Mouse (Mus musculus): ENCODE results near the gene Filip1l. TPM values are rescaled to one million over a fixed set of nuclear protein-coding genes. Genes with fewer than 3 reads are reported as not detected.

Gene Filip1l
- polyA plus RNA-seq, 2 experiments from 2014 or later: 14.0 to 14.3 TPM

DNA sequence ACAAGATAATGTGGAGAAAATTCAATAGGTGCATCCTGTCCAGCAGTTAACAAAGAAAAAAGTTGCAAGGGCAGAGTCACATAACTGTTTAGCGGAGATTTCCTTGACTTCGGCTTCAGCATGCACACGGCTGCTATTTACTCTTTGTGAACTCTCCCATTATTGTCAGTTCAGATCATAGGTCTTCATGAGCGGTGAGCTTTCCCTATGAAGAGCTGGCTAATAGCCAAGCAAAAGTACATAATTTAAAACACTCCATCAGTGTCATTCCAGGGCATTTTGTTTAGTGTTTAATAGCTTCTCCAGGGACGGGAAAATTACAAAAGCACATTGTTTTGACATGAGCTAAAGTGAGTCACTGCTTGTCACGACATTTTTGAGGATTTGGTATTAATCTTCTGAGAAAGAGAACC, 179.2 kb downstream of the Filip1l start:
- no peak for ATAC-seq

DNA sequence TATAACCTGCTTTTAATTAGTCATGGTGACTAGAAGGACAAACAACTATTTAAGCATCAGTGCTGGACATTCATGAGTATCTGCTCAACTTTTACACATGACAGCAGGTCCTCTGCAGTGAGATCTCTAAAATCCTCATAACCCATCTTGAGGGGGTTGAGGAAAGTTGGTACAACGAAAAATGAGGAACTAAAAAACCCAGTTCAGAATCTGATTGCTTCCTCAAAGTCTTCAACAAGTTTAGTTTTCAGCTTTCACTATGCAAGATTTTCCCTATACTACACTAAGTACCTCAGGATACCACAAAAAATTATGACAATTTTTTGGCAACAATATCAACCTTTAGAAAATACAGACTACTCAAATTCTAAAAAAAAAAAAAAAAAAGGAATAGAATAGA, 181.5 kb downstream of the Filip1l start:
- ATAC-seq: no peak

- ATAC-seq: peak; percentile 36
Measured at GRCm38 (mm10) chr16:57534811-57535210, 181.9 kb downstream of the Filip1l start.

GRCm38 (mm10) chr16:57536511-57536910, 183.6 kb downstream of the Filip1l start:
- no peak for ATAC-seq

GRCm38 (mm10) chr16:57543243-57543642, 190.3 kb downstream of the Filip1l start:
- ATAC-seq: no peak

GRCm38 (mm10) chr16:57544441-57544840, 191.5 kb downstream of the Filip1l start:
- ATAC-seq: no peak

GRCm38 (mm10) chr16:57546355-57546754, 193.5 kb downstream of the Filip1l start:
- ATAC-seq: no peak

DNA sequence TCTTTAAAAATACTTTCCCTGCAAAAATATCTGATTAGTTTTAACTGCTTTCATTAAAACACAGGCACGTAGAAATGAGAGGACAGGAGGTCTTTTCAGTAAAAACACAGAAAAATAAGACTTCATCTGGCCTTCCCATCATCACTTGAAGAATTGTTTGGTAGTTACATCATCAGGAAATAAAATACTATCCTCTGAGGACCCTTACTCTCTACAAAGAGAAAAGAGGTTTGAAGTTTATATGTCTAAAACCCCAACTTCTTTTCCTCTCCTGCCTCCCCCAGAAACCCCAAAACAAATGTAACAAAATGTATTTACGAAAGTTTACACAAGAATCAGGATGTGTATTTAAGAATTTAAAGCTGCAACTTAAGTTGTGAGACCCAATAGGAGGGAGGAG, 195.7 kb downstream of the Filip1l start:
- ATAC-seq: no peak

- ATAC-seq: peak; percentile 91
Measured at GRCm38 (mm10) chr16:57549061-57550037, 196.5 kb downstream of the Filip1l start.

- ATAC-seq: no peak
Measured at GRCm38 (mm10) chr16:57550088-57550487, 197.2 kb downstream of the Filip1l start.

DNA sequence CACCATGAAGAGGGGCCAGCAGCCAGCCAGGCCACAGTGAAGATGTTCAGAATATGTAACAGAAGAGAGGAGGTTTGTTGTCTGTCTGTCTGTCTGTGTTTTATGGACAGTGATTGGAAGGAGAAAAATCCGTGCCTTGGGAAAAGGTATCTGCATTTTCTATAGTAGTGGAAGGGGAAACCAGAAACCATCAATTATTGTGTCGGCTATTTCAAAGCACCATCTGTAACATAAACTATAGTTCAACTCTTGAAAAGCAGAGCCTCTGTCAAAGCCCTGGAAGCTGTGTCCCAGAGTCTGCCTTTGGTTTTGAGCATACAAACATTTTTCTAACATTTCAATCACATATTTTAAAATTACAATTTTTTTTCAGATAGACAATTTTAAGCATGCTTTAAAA, 197.9 kb downstream of the Filip1l start:
- ATAC-seq: no peak

DNA sequence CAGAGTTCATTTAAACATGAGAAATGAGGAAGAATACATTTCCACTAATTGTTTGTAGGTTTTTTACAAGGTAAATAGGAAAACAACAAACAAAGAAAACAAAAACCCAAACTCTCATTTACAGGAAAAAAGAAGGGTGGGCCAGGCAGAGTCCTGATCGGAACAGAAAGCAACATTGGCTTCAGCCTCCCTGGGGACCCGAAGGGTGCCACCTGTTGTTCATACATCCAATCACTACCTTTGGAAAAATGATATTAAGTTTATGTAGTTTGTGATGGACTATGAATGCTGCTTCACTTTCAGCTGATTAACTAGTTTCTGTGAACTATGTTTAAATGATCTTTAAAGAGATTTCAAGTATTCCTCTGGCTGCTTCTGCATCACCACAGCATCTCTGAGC, 198.7 kb downstream of the Filip1l start:
- ATAC-seq: no peak

DNA sequence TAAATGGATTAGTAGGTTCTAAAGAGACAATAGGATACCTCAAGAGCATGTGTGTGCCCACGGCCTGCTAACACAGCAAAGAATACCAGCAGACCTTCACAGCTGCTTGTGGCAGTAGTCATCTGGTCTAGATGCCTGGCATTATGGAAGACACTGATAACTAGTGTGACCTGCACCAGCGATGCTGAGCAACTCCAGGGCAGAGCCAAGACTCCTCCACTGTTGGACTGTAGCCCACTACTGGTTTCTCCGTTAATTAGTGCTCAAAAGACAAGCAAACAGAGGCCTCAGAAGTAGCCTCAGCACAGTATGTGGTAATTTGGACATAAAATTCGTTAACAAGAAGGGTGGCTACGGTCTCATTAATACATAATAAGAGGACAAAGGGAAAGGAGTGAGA, 199.8 kb downstream of the Filip1l start:
- no peak for ATAC-seq

DNA sequence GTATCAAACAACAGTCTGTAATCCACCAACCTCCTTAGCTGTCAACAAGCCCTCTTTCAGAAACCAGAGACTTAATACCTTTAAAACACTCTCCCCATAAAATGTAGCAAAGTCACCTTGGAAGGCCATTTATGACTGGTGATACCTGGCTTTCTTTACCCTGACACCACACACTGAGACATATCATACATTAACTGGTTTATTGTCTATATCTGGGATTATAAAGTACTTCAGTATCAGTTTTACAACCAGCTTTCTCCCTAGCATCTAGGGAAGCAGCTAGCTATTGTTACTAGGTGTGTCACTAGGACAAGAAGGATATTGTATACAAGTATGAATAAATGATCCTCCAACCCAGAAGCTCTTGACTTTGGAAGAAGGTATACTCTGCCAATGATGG, 200.3 kb downstream of the Filip1l start:
- ATAC-seq: no peak

GRCm38 (mm10) chr16:57554886-57555400, 202.1 kb downstream of the Filip1l start:
- no peak for ATAC-seq

DNA sequence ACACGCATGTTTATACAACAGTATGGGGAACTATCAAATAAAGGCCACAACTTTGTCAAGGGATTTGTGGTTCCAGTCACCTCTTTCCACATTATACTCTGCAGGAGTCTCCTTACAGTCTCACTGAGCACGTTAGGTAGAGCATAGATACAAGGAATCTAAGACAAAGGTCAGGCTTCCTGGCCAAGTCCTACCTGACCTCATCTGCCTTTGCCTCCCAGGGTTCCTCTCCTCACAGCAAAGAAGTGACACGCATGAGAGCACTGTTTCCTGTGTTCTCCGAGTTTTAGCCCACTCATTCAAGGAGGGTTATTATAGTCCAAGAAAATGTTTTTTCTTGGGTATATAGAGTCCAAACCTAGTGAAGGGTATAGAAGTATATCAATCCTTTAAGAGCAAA, 202.8 kb downstream of the Filip1l start:
- ATAC-seq: no peak

DNA sequence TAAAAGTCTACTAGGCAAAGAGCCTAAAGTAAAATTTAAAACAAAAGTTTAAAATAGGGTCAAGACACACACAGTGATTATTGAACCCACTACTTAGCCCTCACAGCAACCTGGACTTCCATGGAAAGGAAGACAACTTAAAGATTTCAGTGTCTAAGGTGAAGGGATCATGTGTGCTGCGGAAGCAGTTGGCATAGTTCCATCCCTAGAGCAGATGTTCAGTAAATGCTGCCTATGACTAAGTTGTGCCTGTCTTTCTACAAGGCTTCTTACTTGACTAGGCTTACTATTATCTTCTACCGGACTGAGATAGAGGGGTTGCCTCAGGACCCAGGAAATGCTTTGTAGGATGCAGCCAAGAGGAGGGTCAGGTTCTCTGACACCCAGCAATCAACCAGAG, 203.4 kb downstream of the Filip1l start:
- ATAC-seq: peak; percentile 22

DNA sequence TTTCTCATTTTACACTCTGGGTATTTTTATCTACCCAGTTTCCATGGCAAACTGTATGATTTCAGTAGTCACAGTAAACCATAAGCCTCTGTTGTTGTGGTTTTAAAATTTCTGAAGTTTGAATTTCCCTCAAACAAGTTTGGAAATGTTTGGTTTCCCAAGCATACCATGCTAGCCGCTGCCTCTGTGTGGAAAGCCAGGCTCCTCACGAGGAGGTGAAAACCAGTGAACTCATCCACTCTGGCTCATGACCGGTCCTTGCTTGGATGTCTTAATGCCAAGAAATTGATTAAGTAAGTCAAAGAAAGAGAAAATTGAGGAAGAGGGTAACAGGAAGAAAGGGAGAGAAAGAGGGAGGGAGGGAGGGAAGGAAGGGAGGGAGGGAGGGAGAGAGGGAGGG, 205.4 kb downstream of the Filip1l start:
- ATAC-seq: no peak

DNA sequence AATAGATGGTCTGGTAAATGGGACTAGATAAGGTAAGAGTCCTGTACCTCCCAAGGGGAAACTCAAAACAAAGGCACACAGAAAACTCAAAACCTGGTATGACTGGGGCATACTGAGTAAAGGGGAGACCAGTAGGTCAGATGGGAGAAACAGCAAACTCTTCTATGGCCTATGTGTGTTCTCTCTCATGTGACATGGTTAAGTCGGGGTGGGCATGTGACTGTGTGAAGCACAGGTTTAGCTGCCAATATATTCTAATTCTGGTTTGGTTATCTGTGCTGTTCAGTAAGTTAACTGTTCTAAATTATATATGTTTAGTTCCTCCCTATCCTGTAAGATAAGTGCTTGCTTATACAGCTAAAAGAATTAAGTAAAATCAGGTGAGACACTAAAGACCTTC, 207.3 kb downstream of the Filip1l start:
- no peak for ATAC-seq

- ATAC-seq: no peak
Measured at GRCm38 (mm10) chr16:57563453-57563852, 210.6 kb downstream of the Filip1l start.

DNA sequence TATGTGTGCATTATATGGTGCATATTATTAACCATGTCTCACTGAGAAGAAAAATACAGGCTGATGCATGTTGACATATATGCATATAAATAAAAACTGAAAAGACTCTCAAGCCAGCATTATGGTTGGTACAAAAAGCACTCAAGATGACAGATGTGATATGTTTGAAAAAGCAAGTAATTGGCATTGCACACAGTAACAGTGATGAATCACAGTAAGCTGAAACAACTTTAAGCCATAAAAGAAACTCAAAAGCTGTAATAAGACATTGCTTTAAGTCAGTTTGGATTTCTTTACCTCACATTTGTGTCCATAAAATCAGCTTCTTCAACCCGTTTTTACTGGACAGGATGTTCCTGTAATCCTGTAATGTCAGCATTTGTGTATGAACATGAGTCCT, 211.9 kb downstream of the Filip1l start:
- no peak for ATAC-seq

DNA sequence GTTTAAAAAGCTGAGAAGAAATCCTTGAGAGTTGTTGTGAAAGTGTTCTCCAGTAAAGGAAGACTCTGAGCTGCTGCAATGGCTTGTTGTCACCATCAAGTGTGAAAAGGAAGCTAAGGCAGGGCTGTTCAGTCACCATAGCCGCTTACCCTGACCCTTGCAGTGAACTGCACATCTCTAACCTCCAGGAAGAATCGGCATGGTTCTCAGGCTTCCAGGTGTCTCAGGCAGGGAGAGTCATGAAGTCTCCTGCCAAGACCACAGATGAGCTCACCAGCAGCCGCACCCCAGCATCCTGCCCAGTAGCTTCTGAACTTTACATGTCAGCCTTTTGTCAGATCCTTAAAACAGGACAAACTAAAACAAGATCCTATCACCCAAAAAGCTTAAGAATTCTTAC, 213.3 kb downstream of the Filip1l start:
- ATAC-seq: no peak

DNA sequence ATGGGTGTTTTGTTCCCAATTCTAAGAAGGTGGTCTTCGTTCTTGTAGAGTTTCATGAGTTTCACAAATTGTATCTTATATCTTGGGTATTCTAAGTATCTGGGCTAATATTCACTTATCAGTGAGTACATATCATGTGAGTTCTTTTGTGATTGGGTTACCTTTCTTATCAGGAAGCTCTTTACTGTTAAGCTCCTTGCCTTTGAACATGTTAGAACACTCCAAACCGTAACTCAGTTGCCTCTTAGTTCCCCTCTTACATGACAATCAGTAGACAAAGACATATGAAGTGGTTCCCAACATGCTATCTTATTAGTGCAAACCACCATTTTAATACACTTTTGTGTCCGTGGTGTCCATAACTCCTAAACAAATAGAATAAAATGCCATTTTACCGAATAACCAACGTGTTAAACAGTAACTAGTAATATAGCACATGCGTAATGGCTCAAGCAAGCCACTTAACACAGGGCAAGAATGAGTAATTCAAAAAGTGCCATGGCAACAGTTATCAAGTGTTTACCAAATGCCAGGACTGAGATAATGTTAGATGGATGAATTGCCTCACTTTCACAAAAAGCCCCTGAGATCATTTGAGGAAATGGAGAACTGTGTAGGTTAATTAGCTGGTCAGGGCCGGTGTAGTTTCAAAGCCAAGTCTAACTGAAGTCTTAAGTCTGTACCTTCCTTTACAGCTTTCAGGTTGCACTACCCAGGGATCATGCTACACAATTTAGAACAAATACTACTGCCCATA, 215.9 kb downstream of the Filip1l start:
- ATAC-seq: no peak

All from activated CD4-positive, CD25-positive, alpha-beta regulatory T cell, adult 4 months (primary cell).